Mouse (Mus musculus): ENCODE data around the gene Bcl2l1. TPM values are rescaled to one million over a fixed set of nuclear protein-coding genes. Genes with fewer than 3 reads are reported as not detected.

The Bcl2l1 gene
- polyA plus RNA-seq, 1 experiment from 2014 or later, result 135 TPM

DNA sequence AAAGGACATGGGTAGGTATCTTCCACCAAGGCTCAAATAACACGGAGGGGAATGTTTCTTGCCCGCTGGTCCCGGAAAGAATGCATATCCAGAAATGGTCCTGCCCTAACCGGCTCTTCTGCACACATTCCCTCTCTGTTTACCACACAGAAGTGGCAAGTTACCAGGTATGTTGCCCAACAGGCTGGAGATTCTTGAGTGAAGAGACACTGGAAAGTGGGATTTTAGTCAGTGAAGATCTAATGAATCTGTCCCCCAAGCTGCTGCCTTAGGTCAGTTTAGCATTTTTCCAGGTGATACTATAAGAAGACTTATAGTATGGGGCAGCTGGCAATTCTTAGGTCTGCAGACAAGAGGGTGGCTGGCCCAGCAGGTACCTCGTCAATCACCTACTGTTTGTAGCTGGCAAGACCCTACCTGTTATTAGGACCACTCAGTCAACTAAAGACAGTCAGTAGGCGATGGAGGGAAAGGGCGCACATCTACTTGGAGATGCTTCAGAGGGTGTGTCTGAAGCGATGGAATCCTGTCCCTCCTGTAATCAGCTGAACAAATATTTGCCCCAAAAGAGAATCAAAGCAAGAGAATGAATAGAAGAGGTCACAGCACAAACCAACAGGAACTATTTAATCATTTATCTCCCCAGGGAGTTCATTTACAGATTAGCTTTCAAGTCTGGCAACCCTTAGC lies 4.1 kb downstream of the Bcl2l1 start:
- H3K27ac ChIP-seq (ENCODE audit: low read depth, low read length), result no peak overlapping the region
- no peaks in the 10 kb centered on the region for H3K27me3 ChIP-seq (ENCODE audit: control insufficient read depth, insufficient read depth, low read length)
- H3K4me2 ChIP-seq (ENCODE audit: low read depth, low read length, severe bottlenecking), result peak overlapping the region; percentile 73
- H3K36me3 ChIP-seq (ENCODE audit: control insufficient read depth, insufficient read depth, low read length), result no peaks in the 10 kb centered on the region; the same call in 1 of the 2 replicates
- DNase-seq (ENCODE audit: low spot score) (no peak), ATAC-seq (replicated peaks; ENCODE audit: low FRiP score) (no peak)
- WGBS, result 87% methylated on average over 8 of the region's 8 CpGs
- H3K4me1 ChIP-seq (replicated peaks; ENCODE audit: control insufficient read depth, insufficient read depth, low read length), result peaks cover 22% of the 10 kb centered on the region
- H3K4me3 ChIP-seq (ENCODE audit: low read depth, low read length), result no peak overlapping the region
- H3K9ac ChIP-seq (ENCODE audit: low read length), result no peak overlapping the region
- H3K9me3 ChIP-seq (ENCODE audit: control insufficient read depth, low read length), result no peaks in the 10 kb centered on the region

DNA sequence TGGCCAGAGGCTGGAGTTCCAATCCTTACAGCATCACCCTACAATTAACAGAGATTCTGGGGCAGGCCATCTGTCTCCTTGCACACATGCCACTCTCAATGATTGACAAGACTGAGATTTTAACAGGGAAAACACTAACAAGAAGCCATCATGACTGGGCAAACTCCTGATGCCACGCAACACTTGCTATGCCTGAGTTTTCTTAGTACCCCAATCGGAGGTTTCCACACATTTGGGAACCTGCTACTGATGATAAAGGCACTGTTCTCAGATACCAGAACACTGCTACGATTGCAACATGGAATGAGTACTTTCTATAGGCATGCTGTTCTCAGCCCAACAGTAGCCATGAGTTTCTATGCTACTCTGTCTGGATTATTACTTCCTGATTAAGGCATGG lies 5.0 kb downstream of the Bcl2l1 start:
- DNase-seq (ENCODE audit: low spot score) (no peak), ATAC-seq (replicated peaks; ENCODE audit: low FRiP score) (no peak)
- Histone ChIP-seq H3K9me3 (ENCODE audit: control insufficient read depth, low read length) (no peaks in the 10 kb centered on the region), H3K27me3 (ENCODE audit: control insufficient read depth, insufficient read depth, low read length) (no peaks in the 10 kb centered on the region), H3K4me2 (ENCODE audit: low read depth, low read length, severe bottlenecking) (no peak overlapping the region), H3K27ac (ENCODE audit: low read depth, low read length) (no peak overlapping the region), H3K9ac (ENCODE audit: low read length) (no peak overlapping the region), H3K4me1 (replicated peaks; ENCODE audit: control insufficient read depth, insufficient read depth, low read length) (peaks cover 22% of the 10 kb centered on the region), H3K4me3 (ENCODE audit: low read depth, low read length) (no peak overlapping the region), H3K36me3 (ENCODE audit: control insufficient read depth, insufficient read depth, low read length) (no peaks in the 10 kb centered on the region; the same call in 1 of the 2 replicates)
- WGBS, result 90% methylated on average over 3 of the region's 3 CpGs

DNA sequence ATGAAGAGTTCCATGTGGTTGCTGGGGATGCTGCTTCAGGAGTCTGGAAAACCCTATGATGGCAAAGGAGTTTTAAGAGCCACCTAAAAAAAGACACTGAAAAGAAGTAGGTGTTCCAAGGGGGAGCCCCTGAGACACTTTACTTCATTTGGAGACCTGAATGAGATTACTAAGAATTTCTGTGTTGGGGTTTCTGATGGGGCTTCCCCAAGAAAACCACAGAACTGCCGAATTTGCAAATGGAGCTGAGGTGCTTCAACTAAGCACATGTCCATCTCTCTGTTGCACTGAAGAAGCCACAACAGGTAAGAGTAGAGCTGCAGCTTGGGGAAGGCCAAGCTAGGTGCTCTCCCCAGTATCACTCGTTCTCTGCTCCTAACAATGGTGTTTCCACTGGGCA lies 5.8 kb downstream of the Bcl2l1 start:
- H3K4me3 ChIP-seq (ENCODE audit: low read depth, low read length), result no peak overlapping the region
- H3K4me1 ChIP-seq (replicated peaks; ENCODE audit: control insufficient read depth, insufficient read depth, low read length), result peaks cover 24% of the 10 kb centered on the region
- H3K9ac ChIP-seq (ENCODE audit: low read length), result no peak overlapping the region
- WGBS, result 88% methylated on average over 2 of the region's 2 CpGs
- no peak overlapping the region for H3K27ac ChIP-seq (ENCODE audit: low read depth, low read length)
- H3K4me2 ChIP-seq (ENCODE audit: low read depth, low read length, severe bottlenecking), result no peak overlapping the region
- H3K36me3 ChIP-seq (ENCODE audit: control insufficient read depth, insufficient read depth, low read length), result no peaks in the 10 kb centered on the region; the same call in 1 of the 2 replicates
- H3K9me3 ChIP-seq (ENCODE audit: control insufficient read depth, low read length), result no peaks in the 10 kb centered on the region
- DNase-seq (ENCODE audit: low spot score) (no peak), ATAC-seq (replicated peaks; ENCODE audit: low FRiP score) (no peak)
- no peaks in the 10 kb centered on the region for H3K27me3 ChIP-seq (ENCODE audit: control insufficient read depth, insufficient read depth, low read length)

DNA sequence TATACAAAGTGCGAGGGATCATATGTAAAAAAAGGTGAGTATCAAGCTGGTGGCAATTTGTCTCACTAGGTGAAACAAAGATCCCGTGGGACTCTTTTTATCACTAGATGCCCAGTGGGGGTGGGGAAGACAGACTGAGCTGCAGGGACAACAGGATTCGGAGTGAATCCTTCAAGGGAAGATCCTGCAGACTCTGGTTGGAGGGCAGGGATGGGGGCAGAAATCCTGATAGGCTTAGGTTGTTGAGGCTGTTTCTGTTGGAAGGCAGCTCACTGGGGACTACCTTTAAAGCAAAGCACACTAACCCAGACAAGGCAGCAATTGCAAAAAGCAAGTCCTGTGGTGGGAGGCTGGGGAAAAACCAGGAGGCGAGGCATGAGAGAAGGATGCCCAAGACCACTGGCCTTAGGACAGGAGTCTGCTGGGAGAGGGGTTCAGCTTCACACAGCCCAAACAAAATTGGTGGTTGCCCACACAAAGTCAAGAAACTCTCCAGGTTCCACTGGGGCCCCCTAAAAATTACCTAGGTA lies 6.3 kb downstream of the Bcl2l1 start:
- Histone ChIP-seq H3K27ac (ENCODE audit: low read depth, low read length) (no peak overlapping the region), H3K9me3 (ENCODE audit: control insufficient read depth, low read length) (no peaks in the 10 kb centered on the region), H3K4me1 (replicated peaks; ENCODE audit: control insufficient read depth, insufficient read depth, low read length) (peaks cover 29% of the 10 kb centered on the region), H3K9ac (ENCODE audit: low read length) (no peak overlapping the region), H3K36me3 (ENCODE audit: control insufficient read depth, insufficient read depth, low read length) (no peaks in the 10 kb centered on the region; the same call in 1 of the 2 replicates), H3K4me2 (ENCODE audit: low read depth, low read length, severe bottlenecking) (no peak overlapping the region), H3K4me3 (ENCODE audit: low read depth, low read length) (no peak overlapping the region), H3K27me3 (ENCODE audit: control insufficient read depth, insufficient read depth, low read length) (no peaks in the 10 kb centered on the region)
- no peak for DNase-seq (ENCODE audit: low spot score)
- ATAC-seq (replicated peaks; ENCODE audit: low FRiP score), result no peak
- WGBS, result 82% methylated on average over 4 of the region's 4 CpGs

DNA sequence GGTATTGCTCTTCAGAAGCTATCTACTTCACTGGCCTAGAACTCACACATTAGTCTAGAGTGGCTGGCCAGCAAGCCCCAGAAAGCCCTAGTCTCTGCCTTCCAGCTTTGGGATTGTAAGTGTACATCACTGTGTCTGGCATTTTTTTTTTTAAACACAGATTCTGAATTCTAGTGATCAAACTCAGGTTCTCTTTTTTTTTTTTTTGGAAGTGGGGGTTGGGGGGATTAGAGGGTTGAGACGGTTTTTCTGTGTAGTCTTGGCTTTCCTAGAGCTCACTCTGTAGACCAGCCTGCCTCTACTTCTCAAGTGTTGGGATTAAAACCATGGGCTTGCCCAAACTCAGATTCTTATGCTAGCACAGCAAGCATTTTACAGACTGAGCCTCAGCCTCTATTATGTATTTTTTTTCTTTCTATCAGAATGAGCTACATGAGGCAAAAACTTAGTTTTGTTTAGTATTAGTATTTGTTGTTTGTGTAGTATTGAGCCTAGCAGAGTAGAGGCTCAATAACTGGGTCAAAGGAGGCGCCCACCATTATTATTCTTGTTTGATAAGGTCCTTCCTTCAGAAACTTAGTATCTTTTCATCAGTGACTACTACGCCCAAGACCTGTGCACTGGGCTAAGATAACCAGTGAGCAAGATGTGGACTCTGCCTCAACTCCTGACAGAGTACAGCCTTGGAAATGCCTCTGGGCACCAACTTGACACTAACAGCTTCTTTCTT lies 6.9 kb downstream of the Bcl2l1 start:
- peaks cover 29% of the 10 kb centered on the region for H3K4me1 ChIP-seq (replicated peaks; ENCODE audit: control insufficient read depth, insufficient read depth, low read length)
- no peak overlapping the region for H3K4me3 ChIP-seq (ENCODE audit: low read depth, low read length)
- no peak for ATAC-seq (replicated peaks; ENCODE audit: low FRiP score)
- no peaks in the 10 kb centered on the region; the same call in 1 of the 2 replicates for H3K36me3 ChIP-seq (ENCODE audit: control insufficient read depth, insufficient read depth, low read length)
- 87% methylated on average over 3 of the region's 3 CpGs for WGBS
- H3K9ac ChIP-seq (ENCODE audit: low read length), result no peak overlapping the region
- H3K27me3 ChIP-seq (ENCODE audit: control insufficient read depth, insufficient read depth, low read length), result no peaks in the 10 kb centered on the region
- no peak for DNase-seq (ENCODE audit: low spot score)
- H3K4me2 ChIP-seq (ENCODE audit: low read depth, low read length, severe bottlenecking), result no peak overlapping the region
- H3K9me3 ChIP-seq (ENCODE audit: control insufficient read depth, low read length), result no peaks in the 10 kb centered on the region
- H3K27ac ChIP-seq (ENCODE audit: low read depth, low read length), result no peak overlapping the region

DNA sequence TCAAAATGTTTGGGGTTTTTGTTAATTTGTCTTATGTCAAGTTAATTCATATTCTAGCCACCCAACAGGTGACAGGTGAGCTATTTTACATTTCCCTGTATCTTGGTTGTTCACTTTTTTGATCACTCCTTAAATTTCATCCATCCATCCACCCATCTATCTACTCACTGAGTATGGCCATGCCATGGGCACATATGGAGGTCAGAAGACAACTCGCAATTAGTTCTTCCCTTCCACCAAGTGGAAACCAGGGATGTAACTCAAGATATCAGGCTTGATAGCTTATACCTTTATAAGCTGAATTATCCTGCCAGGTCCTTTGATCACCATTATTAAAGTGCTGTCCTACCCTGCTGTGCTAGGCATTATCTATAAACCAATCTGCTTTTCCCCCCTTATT lies 7.8 kb downstream of the Bcl2l1 start:
- no peak for DNase-seq (ENCODE audit: low spot score)

DNA sequence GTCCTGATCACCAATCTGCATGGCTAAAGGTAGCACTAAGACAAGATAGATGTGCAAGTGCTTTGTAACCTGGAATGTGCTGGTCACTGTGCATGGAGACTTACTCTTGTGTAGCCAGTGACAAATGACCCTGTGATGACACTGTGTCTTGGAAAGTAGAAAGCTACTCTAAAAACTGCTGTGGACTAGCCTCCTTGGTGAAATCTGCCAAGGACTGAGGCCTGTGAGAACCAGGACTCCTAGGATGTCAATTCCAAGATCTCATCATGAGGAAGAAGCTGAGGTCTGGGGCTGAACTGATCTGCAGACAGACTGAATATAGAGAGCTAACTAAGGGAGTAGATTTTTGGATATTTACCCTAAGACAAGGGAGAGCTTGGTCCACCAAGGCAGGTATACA lies 10.0 kb downstream of the Bcl2l1 start:
- no peak overlapping the region for H3K27ac ChIP-seq (ENCODE audit: low read depth, low read length)
- no peak overlapping the region for H3K9ac ChIP-seq (ENCODE audit: low read length)
- no peaks in the 10 kb centered on the region for H3K9me3 ChIP-seq (ENCODE audit: control insufficient read depth, low read length)
- ATAC-seq (replicated peaks; ENCODE audit: low FRiP score), result no peak
- H3K27me3 ChIP-seq (ENCODE audit: control insufficient read depth, insufficient read depth, low read length), result no peaks in the 10 kb centered on the region
- DNase-seq (ENCODE audit: low spot score), result no peak
- no peak overlapping the region for H3K4me2 ChIP-seq (ENCODE audit: low read depth, low read length, severe bottlenecking)
- H3K36me3 ChIP-seq (ENCODE audit: control insufficient read depth, insufficient read depth, low read length), result no peaks in the 10 kb centered on the region; the same call in 1 of the 2 replicates
- peaks cover 17% of the 10 kb centered on the region for H3K4me1 ChIP-seq (replicated peaks; ENCODE audit: control insufficient read depth, insufficient read depth, low read length)
- H3K4me3 ChIP-seq (ENCODE audit: low read depth, low read length), result no peak overlapping the region

More for the DNA sequence above, 7.8 kb downstream of the Bcl2l1 start:
- no peaks in the 10 kb centered on the region; the same call in 1 of the 2 replicates for H3K36me3 ChIP-seq (ENCODE audit: control insufficient read depth, insufficient read depth, low read length)
- H3K9me3 ChIP-seq (ENCODE audit: control insufficient read depth, low read length), result no peaks in the 10 kb centered on the region
- peaks cover 26% of the 10 kb centered on the region for H3K4me1 ChIP-seq (replicated peaks; ENCODE audit: control insufficient read depth, insufficient read depth, low read length)
- 91% methylated on average over 1 of the region's 1 CpGs for WGBS
- H3K4me2 ChIP-seq (ENCODE audit: low read depth, low read length, severe bottlenecking), result no peak overlapping the region
- H3K27ac ChIP-seq (ENCODE audit: low read depth, low read length), result no peak overlapping the region
- H3K27me3 ChIP-seq (ENCODE audit: control insufficient read depth, insufficient read depth, low read length), result no peaks in the 10 kb centered on the region
- ATAC-seq (replicated peaks; ENCODE audit: low FRiP score), result no peak
- H3K4me3 ChIP-seq (ENCODE audit: low read depth, low read length), result no peak overlapping the region
- no peak overlapping the region for H3K9ac ChIP-seq (ENCODE audit: low read length)

DNA sequence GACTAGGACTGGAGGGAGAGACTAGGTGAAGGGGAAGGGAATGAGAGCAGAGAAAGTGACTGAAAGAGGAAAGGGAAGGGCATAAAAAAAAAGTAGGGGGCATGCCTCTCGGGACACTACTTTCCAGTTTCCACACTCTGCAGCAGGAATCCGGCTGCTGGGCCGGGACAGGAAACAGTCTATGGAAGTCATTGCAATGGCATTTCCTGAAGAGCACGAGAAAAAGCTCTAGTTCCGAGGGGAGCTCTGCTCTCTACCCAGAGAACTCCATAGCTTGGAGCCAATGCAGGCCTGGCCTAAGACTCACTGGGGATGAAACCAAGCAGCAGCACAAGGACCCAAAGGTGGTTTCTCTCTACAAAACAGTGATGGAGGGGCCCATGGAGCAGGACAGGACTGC lies 10.5 kb downstream of the Bcl2l1 start:
- WGBS, result 54% methylated on average over 5 of the region's 5 CpGs
- Histone ChIP-seq H3K27me3 (ENCODE audit: control insufficient read depth, insufficient read depth, low read length) (no peaks in the 10 kb centered on the region), H3K4me1 (replicated peaks; ENCODE audit: control insufficient read depth, insufficient read depth, low read length) (peaks cover 16% of the 10 kb centered on the region), H3K27ac (ENCODE audit: low read depth, low read length) (no peak overlapping the region), H3K4me3 (ENCODE audit: low read depth, low read length) (no peak overlapping the region), H3K9me3 (ENCODE audit: control insufficient read depth, low read length) (no peaks in the 10 kb centered on the region), H3K4me2 (ENCODE audit: low read depth, low read length, severe bottlenecking) (no peak overlapping the region), H3K9ac (ENCODE audit: low read length) (no peak overlapping the region), H3K36me3 (ENCODE audit: control insufficient read depth, insufficient read depth, low read length) (no peaks in the 10 kb centered on the region; the same call in 1 of the 2 replicates)
- DNase-seq (ENCODE audit: low spot score), result no peak
- ATAC-seq (replicated peaks; ENCODE audit: low FRiP score), result no peak
